Mouse (Mus musculus) brain, embryonic 14.5 days (tissue): ENCODE results near the gene Tmem102.

Experiments
- CTCF ChIP-seq: fragments of 200-500 bp; IDR thresholded peaks from 2 replicates; pipeline ENCODE4 v1.5.1; 2012; ENCODE audit warnings: inconsistent platforms, mild to moderate bottlenecking, moderate library complexity, borderline replicate concordance; ENCODE audit not compliant: insufficient read depth, insufficient read length; ENCODE audit errors: extremely low read depth
- POLR2A ChIP-seq: fragments of 200-500 bp; IDR thresholded peaks from 2 replicates; pipeline ENCODE4 v1.6.1; 2012; ENCODE audit warnings: mild to moderate bottlenecking, inconsistent platforms, borderline replicate concordance; ENCODE audit not compliant: poor library complexity, insufficient read depth, insufficient read length, severe bottlenecking; ENCODE audit errors: extremely low read depth

GRCm38 (mm10) chr11:69828832-69829231, 23.4 kb upstream of the Tmem102 start:
- TF ChIP-seq CTCF, result no peak
- TF ChIP-seq POLR2A, result no peak
